Mouse (Mus musculus) myocyte (in vitro differentiated cells): ENCODE measurements around the gene 5830411N06Rik. TPM values are rescaled to one million over a fixed set of nuclear protein-coding genes. Genes with fewer than 3 reads are reported as not detected.
A peak's percentile ranks its signal among the peaks of the same experiment; 100 is the strongest.

ENCODE experiments used
- H3K27me3 ChIP-seq: one replicate; pipeline ENCODE4 v1.6.1; 2011; ENCODE audit not compliant: control insufficient read depth, insufficient read depth, insufficient read length
- H3K36me3 ChIP-seq: one replicate; pipeline ENCODE4 v1.6.1; 2011; ENCODE audit not compliant: control insufficient read depth, insufficient read depth
- H3K4me2 ChIP-seq: one replicate; pipeline ENCODE4 v1.6.1; 2011; ENCODE audit warnings: low read depth, control low read depth
- H3K4me3 ChIP-seq: one replicate; pipeline ENCODE4 v1.5.1; 2011; ENCODE audit warnings: mild to moderate bottlenecking, control low read depth, moderate library complexity
- H3K79me2 ChIP-seq: one replicate; pipeline ENCODE4 v1.6.1; 2011; ENCODE audit not compliant: control insufficient read depth, insufficient read depth
- H3ac ChIP-seq: one replicate; pipeline ENCODE4 v1.6.1; 2011; ENCODE audit not compliant: control insufficient read depth, insufficient read length
- CEBPB ChIP-seq: IDR thresholded peaks from 2 replicates; pipeline ENCODE4 v1.6.1; 2011; ENCODE audit warnings: mild to moderate bottlenecking, moderate library complexity; ENCODE audit not compliant: poor library complexity, insufficient read depth, severe bottlenecking
- E2F4 ChIP-seq: IDR thresholded peaks from one replicate; pipeline ENCODE4 v1.6.1; 2011; ENCODE audit warnings: mild to moderate bottlenecking, control low read depth, moderate library complexity; ENCODE audit not compliant: insufficient read depth
- MAX ChIP-seq: IDR thresholded peaks from one replicate; pipeline ENCODE4 v1.6.1; 2011; ENCODE audit warnings: low read depth, mild to moderate bottlenecking, control low read depth
- MYOD1 ChIP-seq, 3 experiments: IDR thresholded peaks; one replicate each; pipeline ENCODE4 v1.6.1; 2011; ENCODE audit warnings: control low read depth in 2 of 3, low read depth in 2 of 3, mild to moderate bottlenecking in 2 of 3, moderate library complexity in 1 of 3; ENCODE audit not compliant: insufficient read length in 2 of 3, control insufficient read depth in 1 of 3
- MYOG ChIP-seq, 3 experiments: IDR thresholded peaks; one replicate each; pipeline ENCODE4 v1.6.1; 2011; ENCODE audit warnings: control low read depth in 2 of 3, low read depth in 2 of 3, mild to moderate bottlenecking in 2 of 3; ENCODE audit not compliant: insufficient read length in 2 of 3, control insufficient read depth in 1 of 3, insufficient read depth in 1 of 3
- POLR2A ChIP-seq: IDR thresholded peaks from one replicate; pipeline ENCODE4 v1.6.1; 2011; ENCODE audit warnings: low read depth, mild to moderate bottlenecking, control low read depth, moderate library complexity; ENCODE audit not compliant: insufficient read length
- POLR2AphosphoS2 ChIP-seq: IDR thresholded peaks from one replicate; pipeline ENCODE4 v1.6.1; 2011; ENCODE audit warnings: low read depth, control low read depth; ENCODE audit not compliant: insufficient read length
- REST ChIP-seq: IDR thresholded peaks from one replicate; pipeline ENCODE4 v1.6.1; 2011; ENCODE audit warnings: mild to moderate bottlenecking, control low read depth, moderate library complexity; ENCODE audit not compliant: insufficient read depth, insufficient read length
- SRF ChIP-seq: IDR thresholded peaks from one replicate; pipeline ENCODE4 v1.6.1; 2011; ENCODE audit warnings: low read depth; ENCODE audit not compliant: control insufficient read depth, insufficient read length
- TCF12 ChIP-seq: IDR thresholded peaks from one replicate; pipeline ENCODE4 v1.6.1; 2011; ENCODE audit warnings: mild to moderate bottlenecking, control low read depth; ENCODE audit not compliant: poor library complexity, insufficient read depth, severe bottlenecking
- TCF3 ChIP-seq: IDR thresholded peaks from one replicate; pipeline ENCODE4 v1.6.1; 2011; ENCODE audit warnings: low read depth, control low read depth; ENCODE audit not compliant: insufficient read length
- USF1 ChIP-seq: IDR thresholded peaks from one replicate; pipeline ENCODE4 v1.6.1; 2011; ENCODE audit warnings: low read depth, mild to moderate bottlenecking, control low read depth, moderate library complexity
- polyA plus RNA-seq: library from polyadenylated mRNA; unstranded; fragments of >200 nt; fragmentation: generic; extraction: Trizol; gene quantifications from one replicate; pipeline ENCODE4 v1.2.1, GENCODE M21; 2012; ENCODE audit warnings: missing spikeins

5830411N06Rik gene
- polyA plus RNA-seq, 1 experiment: 0.12 TPM

DNA sequence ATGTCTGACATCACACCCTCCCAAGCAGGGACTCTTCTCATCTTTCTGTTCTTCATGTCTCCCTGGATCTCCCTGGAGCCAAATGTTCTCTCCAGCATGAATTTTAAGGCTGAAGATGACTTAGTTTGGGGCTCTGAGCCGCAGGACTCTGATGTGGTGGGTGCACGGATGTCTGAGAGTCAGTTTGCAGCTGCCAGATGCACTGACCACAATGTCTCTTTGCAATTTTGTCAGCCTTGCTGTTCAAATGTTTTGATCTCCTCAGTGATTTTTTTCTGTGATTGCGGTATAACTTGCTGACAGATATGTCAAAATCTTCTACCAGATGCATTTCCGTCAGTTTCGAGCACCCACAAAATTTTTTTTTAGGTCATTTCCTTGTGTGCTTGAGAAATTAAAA lies 33.2 kb upstream of the 5830411N06Rik start:
- TF ChIP-seq USF1 (no peak), POLR2AphosphoS2 (no peak), CEBPB (no peak), E2F4 (no peak), POLR2A (no peak), TCF12 (no peak), MYOD1 (IDR thresholded peaks at IDR 0.05; ENCODE audit: control insufficient read depth in 1 of 3, insufficient read length in 2 of 3, low read depth in 2 of 3) (peak in 2 of 3 experiments; percentile 70 to 87), SRF (no peak), TCF3 (peak; percentile 46), MYOG (IDR thresholded peaks at IDR 0.05; ENCODE audit: control insufficient read depth in 1 of 3, insufficient read depth in 1 of 3, insufficient read length in 2 of 3, low read depth in 2 of 3) (peak in 2 of 3 experiments; percentile 7 to 32), REST (no peak), MAX (no peak)
- H3K27me3 ChIP-seq: no peaks in the 10 kb centered on the region
- no peak overlapping the region for H3K4me3 ChIP-seq
- no peaks in the 10 kb centered on the region for H3K79me2 ChIP-seq
- no peak overlapping the region for H3ac ChIP-seq
- H3K4me2 ChIP-seq: peak overlapping the region; percentile 51
- no peaks in the 10 kb centered on the region for H3K36me3 ChIP-seq

DNA sequence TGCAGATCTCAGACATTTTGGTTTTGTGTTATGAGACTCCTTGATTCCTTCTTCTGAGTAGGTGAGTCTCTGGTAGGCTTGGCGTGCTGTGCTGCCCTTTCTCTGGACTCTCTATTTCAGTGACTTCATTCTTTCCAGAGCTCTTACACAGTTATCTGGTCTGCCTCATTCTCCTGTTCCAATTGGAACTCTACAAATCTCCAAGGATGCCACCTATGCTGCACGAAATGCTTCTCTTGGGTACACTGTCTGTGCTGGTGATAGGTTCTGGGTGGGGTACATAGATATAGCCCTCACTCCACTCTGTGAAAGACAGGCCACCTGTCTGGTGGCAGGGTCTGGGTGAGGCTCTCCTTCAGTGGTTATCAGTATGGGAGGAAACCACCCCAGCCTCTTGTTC lies 29.1 kb upstream of the 5830411N06Rik start, which contains the start of gene Cd163l1:
Gene Cd163l1 (plus strand): TSS at position 301 of the 400 bp plus-strand sequence.
- Histone ChIP-seq H3K4me3 (no peak within 1 kb of the TSS), H3K79me2 (no peaks in the 10 kb centered on the region), H3K27me3 (no peaks in the 10 kb centered on the region), H3K36me3 (no peaks in the 10 kb centered on the region), H3ac (no peak within 1 kb of the TSS), H3K4me2 (no peak within 1 kb of the TSS)
- TF ChIP-seq POLR2A: no peak
- TF ChIP-seq TCF12: no peak
- no peak for TF ChIP-seq USF1
- no peak for TF ChIP-seq E2F4
- no peak for TF ChIP-seq SRF
- no peak for TF ChIP-seq MYOG (IDR thresholded peaks at IDR 0.05; ENCODE audit: control insufficient read depth in 1 of 3, insufficient read depth in 1 of 3, insufficient read length in 2 of 3, low read depth in 2 of 3)
- no peak for TF ChIP-seq POLR2AphosphoS2
- no peak for TF ChIP-seq REST
- no peak for TF ChIP-seq TCF3

- TF ChIP-seq POLR2AphosphoS2 (no peak), MYOD1 (IDR thresholded peaks at IDR 0.05; ENCODE audit: control insufficient read depth in 1 of 3, insufficient read length in 2 of 3, low read depth in 2 of 3) (no peak), USF1 (no peak), SRF (no peak), MYOG (IDR thresholded peaks at IDR 0.05; ENCODE audit: control insufficient read depth in 1 of 3, insufficient read depth in 1 of 3, insufficient read length in 2 of 3, low read depth in 2 of 3) (no peak), E2F4 (no peak), REST (peak; percentile 70), CEBPB (no peak)
- Histone ChIP-seq H3K4me2 (no peak overlapping the region), H3K4me3 (no peak overlapping the region), H3K36me3 (no peaks in the 10 kb centered on the region), H3K79me2 (no peaks in the 10 kb centered on the region), H3ac (no peak overlapping the region), H3K27me3 (no peaks in the 10 kb centered on the region)
These were observed 27.8 kb upstream of the 5830411N06Rik start for GRCm38 (mm10) chr7:140219268-140219667.

GRCm38 (mm10) chr7:140220375-140220774 lies 26.7 kb upstream of the 5830411N06Rik start:
- no peaks in the 10 kb centered on the region for H3K79me2 ChIP-seq
- no peaks in the 10 kb centered on the region for H3K27me3 ChIP-seq
- H3K4me2 ChIP-seq: no peak overlapping the region
- no peak overlapping the region for H3ac ChIP-seq
- H3K36me3 ChIP-seq: no peaks in the 10 kb centered on the region
- H3K4me3 ChIP-seq: no peak overlapping the region
- no peak for TF ChIP-seq USF1
- TF ChIP-seq TCF3: no peak
- no peak for TF ChIP-seq SRF
- TF ChIP-seq MAX: no peak
- no peak for TF ChIP-seq CEBPB
- no peak for TF ChIP-seq POLR2AphosphoS2
- TF ChIP-seq E2F4: no peak
- no peak for TF ChIP-seq MYOD1 (IDR thresholded peaks at IDR 0.05; ENCODE audit: control insufficient read depth in 1 of 3, insufficient read length in 2 of 3, low read depth in 2 of 3)
- no peak for TF ChIP-seq REST
- no peak for TF ChIP-seq POLR2A
- no peak for TF ChIP-seq MYOG (IDR thresholded peaks at IDR 0.05; ENCODE audit: control insufficient read depth in 1 of 3, insufficient read depth in 1 of 3, insufficient read length in 2 of 3, low read depth in 2 of 3)
- TF ChIP-seq TCF12: no peak

GRCm38 (mm10) chr7:140224209-140224608 lies 22.9 kb upstream of the 5830411N06Rik start:
- no peak for TF ChIP-seq MAX
- TF ChIP-seq TCF12: no peak
- no peak for TF ChIP-seq USF1
- TF ChIP-seq MYOD1 (IDR thresholded peaks at IDR 0.05; ENCODE audit: control insufficient read depth in 1 of 3, insufficient read length in 2 of 3, low read depth in 2 of 3): no peak
- no peak for TF ChIP-seq E2F4
- TF ChIP-seq POLR2AphosphoS2: no peak
- TF ChIP-seq SRF: no peak
- TF ChIP-seq TCF3: no peak
- TF ChIP-seq POLR2A: no peak
- no peak for TF ChIP-seq MYOG (IDR thresholded peaks at IDR 0.05; ENCODE audit: control insufficient read depth in 1 of 3, insufficient read depth in 1 of 3, insufficient read length in 2 of 3, low read depth in 2 of 3)
- TF ChIP-seq REST: no peak
- Histone ChIP-seq H3K79me2 (no peaks in the 10 kb centered on the region), H3K4me3 (no peak overlapping the region)

More at GRCm38 (mm10) chr7:140224209-140224608, 22.9 kb upstream of the 5830411N06Rik start:
- Histone ChIP-seq H3K36me3 (no peaks in the 10 kb centered on the region), H3K27me3 (no peaks in the 10 kb centered on the region), H3K4me2 (no peak overlapping the region), H3ac (no peak overlapping the region)
